Mouse (Mus musculus) left cerebral cortex, postnatal 25 days (tissue): ENCODE data around the gene Calhm3. TPM values are rescaled to one million over a fixed set of nuclear protein-coding genes. Genes with fewer than 3 reads are reported as not detected.

Experiments
- DNase-seq, 2 experiments: peaks; one replicate each; pipeline ENCODE4 v3.0.0; 2022; ENCODE audit warnings: low spot score in 2 of 2, mixed read lengths in 1 of 2
- intact Hi-C: fragments of 180-260 bp; cut with DNase I; formaldehyde crosslinking; loops from one replicate; pipeline ENCODE4 v1.15.1; 2025
- total RNA-seq, 2 experiments: library from RNA; stranded (reverse); gene quantifications; 2 replicates each; pipeline ENCODE4 v1.2.3; 2021

The Calhm3 gene
- total RNA-seq, 2 experiments from 2014 or later = not detected

GRCm38 (mm10) chr19:47130551-47131125, 26.9 kb downstream of the Calhm3 start:
- DNase-seq = no peak
- intact Hi-C loops = no loop called here

- DNase-seq = no peak
- intact Hi-C loops = no loop called here
These were observed 28.7 kb downstream of the Calhm3 start for GRCm38 (mm10) chr19:47128835-47129234.

DNA sequence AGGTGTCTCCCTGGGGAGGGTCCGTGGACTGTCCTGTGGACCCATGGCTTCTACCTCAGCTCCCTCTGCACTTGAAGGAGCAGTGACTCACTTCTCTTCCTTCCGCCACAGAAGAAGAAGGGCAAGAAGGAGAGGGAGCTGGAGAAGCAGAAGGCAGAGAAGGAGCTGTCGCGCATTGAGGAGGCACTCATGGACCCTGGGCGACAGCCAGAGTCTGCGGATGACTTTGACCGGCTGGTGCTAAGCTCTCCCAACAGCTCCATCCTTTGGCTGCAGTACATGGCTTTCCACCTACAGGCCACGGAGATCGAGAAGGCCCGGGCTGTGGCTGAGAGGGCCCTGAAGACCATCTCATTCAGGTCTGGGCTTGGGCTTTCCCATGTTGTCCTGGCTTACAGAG, 29.4 kb downstream of the Calhm3 start:
- intact Hi-C loops = no loop called here
- DNase-seq = peak in 1 of 2 experiments; percentile 60

DNA sequence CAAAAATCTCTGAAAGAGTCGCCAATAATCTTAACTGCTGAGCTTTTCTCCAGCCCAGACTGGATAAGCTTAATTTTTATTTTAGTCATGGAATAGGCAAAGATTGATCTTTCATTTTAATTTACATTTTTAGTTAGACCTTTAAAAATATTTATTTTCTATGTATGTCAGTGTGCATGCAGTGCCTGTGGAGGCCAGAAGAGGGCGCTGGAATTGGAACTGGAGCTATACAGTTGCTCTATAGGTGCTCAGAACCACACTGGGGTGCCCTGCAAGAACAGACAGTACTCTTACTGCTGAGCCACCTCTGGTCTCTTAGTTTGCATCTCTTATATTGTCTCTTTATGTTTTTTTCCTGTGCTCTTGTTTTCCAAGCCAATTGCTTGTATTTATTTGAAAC, 34.8 kb downstream of the Calhm3 start:
- intact Hi-C loops = no loop called here
- no peak for DNase-seq

DNA sequence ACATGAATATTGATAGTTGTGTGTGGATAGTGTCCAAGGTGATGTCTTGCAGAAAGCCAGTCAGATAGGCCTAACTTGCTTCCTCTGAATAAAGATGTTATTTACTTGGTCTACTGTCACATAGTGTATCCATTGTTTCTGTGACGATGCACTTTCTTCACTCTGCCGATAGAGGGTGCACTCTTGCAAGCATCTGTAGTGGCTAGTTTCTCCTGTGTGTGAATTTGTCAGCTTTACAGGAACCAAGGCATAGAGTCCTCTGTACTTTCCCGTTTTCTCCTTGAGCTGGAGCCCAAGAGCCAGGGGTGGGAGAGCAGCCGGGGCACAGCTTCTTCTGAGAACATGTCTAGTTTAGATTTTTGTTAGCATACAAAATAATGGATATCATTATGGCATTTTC, 36.5 kb downstream of the Calhm3 start:
- intact Hi-C loops = loop anchor here (1.0 kb wide), 1 partner anchor 47 kb away; no protein-coding TSS in a partner anchor
- peak in 1 of 2 experiments; percentile 52 for DNase-seq

DNA sequence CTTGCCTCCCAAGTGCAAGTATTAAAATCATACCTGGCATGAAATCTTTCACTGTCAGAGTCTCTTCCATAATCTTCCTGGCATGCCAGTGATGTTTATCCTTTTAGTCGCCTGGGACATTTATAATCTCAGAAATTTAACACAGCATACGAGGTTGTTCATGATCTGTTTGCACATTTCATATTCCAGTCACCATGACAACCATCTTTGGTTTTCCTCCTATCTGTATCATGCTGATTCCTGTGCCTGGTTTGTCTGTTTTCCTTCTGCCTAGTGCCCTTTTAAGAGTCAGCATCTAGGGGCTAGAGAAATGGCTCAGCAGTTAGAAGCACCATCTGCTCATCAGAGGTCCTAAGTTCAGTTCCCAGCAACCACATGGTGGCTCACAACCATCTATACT, 38.9 kb downstream of the Calhm3 start:
- no peak for DNase-seq
- intact Hi-C loops = no loop called here

- intact Hi-C loops = no loop called here
These were observed 52.8 kb downstream of the Calhm3 start for GRCm38 (mm10) chr19:47104641-47105271.

More at GRCm38 (mm10) chr19:47104641-47105271, 52.8 kb downstream of the Calhm3 start:
- no peak for DNase-seq

Other genes starting within 250 kb of the Calhm3 start
- gene Ina, start 143.1 kb downstream of the Calhm3 start, total RNA-seq = 100 to 1,000 TPM; 208 to 211 TPM
- 10 to 100 TPM; 73.0 to 74.4 TPM for gene Nt5c2, start 142.6 kb downstream of the Calhm3 start, total RNA-seq
- gene Pcgf6, start 106.9 kb downstream of the Calhm3 start, total RNA-seq = 10 to 100 TPM; 16.2 to 17.8 TPM
- gene Taf5, start 90.0 kb downstream of the Calhm3 start, total RNA-seq = 1 to 10 TPM; 6.6 to 6.7 TPM
- gene Usmg5, start 67.1 kb downstream of the Calhm3 start, total RNA-seq = 100 to 1,000 TPM; 749 to 817 TPM
- 10 to 100 TPM; 14.6 to 14.7 TPM for gene Pdcd11, start 67.0 kb downstream of the Calhm3 start, total RNA-seq
- 1 to 10 TPM; 5.3 to 8.4 TPM for gene Calhm2, start 19.5 kb downstream of the Calhm3 start, total RNA-seq
- gene Calhm1, start 13.5 kb downstream of the Calhm3 start, total RNA-seq = not detected
- gene Neurl1a, start 21.1 kb upstream of the Calhm3 start, total RNA-seq = 100 to 1,000 TPM; 188 to 191 TPM